Mouse (Mus musculus) cerebellum, adult 8-10 months (tissue): ENCODE measurements around the gene Prkn.

ENCODE experiments used
- DNase-seq: peaks from one replicate; pipeline ENCODE4 v3.0.0; 2022

The Prkn gene

DNA sequence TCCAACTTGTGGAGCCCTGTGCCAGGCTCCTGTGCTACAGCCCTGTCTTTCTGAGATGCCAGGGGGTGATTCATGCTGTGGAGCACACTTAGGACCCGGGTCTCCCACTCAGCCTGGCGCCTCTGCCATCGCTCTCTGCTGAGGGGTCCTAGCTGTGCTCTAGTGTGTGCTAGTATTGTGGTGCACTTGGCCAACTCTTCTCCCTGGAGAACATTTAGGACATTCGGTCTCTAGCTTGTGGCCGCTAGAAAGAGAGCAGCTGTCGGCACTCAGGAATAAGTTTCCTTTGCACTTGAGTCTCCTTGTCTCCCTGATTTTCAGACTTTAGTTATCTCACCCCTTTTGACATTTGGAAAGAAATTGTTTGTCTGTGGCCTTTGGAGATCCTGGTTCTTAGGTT, 725.5 kb downstream of the Prkn start:
- no peak for DNase-seq

DNA sequence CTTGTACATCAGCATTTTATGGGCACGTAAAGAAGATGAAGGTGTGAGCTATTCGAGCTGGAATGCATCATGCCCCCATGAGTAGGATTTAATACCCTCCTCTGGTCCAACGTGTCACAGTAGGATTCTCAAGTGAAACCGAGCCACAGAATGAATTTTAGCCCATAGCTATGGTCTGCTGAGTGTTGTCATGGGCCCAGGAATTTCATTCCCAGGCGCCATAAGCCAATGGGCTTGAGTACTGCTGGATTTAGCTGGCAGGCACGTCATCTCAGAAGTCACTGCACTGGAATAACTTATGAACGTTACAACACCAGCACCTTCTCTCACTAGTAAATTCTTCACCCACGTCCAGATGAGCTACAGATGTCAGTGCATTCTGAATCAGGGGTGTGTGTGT, 730.2 kb downstream of the Prkn start:
- no peak for DNase-seq

DNA sequence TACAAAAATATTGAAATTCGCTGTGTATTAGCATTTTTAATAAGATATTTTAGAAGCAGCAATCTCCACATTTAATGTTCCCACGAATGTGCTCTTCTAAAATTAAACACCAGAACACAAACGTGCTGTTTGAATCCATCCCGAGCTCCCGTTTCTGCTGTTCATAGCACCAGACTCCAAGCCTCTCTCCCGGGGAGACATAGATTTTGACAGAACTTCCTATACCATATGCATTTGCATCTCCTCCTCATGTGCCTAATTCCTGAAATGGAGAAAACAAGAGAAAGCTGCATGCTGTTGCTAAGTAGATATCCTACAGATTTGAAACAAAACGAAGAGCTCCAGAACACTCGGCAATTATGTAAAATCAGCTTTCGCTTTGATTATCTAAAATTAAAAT, 733.5 kb downstream of the Prkn start:
- DNase-seq, result no peak

DNA sequence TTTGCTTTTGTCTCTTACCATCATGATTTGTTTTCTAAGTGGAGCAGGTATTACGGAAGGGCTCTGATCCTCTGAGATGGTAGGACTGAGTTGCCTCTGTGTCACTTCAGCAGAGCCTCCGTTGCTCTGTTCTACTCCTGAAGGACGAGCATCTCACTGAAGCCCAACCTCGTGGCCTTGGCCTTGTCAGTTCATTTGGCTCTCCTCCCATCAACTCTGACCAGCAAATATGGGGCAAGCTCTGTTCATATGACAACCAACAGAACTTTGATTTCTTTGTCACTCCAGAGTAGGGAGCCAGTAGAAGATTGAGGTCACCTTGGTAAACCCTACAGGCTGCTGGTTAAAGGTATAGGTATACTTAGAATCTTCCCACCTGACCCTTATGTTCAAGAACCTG, 745.3 kb downstream of the Prkn start:
- no peak for DNase-seq

DNA sequence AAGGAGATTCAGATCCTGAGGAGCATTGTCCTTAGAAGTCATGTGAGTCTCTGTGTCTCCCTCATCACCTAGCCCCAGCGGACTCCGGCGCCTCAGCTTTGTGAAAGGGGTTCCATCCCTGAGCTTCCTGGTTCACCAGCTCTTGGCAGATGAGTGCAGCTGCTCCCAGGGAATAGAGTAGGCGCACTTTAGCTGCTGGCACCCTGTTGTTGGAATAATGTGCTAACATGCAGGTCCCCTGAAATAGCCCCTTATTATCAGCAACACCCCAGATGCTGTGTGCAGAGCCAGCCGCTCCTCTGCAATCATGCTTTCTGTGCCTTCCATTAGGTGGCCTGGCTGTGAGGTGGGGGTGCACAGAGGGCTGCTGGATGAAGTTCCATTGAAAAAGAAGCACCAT, 767.7 kb downstream of the Prkn start:
- DNase-seq, result no peak

DNA sequence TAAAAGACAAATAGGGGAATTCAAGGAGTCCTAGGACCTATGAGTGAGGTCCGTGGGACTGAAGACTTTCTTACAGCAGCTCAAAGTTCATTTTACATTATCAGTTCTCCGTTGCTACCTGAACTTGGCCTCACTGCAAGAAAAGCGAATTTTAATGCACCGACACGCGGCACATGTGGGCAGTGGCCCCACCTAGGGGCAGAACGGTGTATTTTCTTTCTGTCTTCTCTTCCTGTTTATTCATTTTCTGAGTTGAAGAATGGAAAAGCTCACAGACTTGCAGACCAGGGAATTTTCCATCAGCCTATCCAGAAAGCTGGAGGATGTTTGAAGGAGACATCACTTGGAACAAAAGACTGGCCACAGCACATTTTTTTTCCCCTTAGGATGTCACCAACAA, 771.3 kb downstream of the Prkn start:
- peak; percentile 74 for DNase-seq

DNA sequence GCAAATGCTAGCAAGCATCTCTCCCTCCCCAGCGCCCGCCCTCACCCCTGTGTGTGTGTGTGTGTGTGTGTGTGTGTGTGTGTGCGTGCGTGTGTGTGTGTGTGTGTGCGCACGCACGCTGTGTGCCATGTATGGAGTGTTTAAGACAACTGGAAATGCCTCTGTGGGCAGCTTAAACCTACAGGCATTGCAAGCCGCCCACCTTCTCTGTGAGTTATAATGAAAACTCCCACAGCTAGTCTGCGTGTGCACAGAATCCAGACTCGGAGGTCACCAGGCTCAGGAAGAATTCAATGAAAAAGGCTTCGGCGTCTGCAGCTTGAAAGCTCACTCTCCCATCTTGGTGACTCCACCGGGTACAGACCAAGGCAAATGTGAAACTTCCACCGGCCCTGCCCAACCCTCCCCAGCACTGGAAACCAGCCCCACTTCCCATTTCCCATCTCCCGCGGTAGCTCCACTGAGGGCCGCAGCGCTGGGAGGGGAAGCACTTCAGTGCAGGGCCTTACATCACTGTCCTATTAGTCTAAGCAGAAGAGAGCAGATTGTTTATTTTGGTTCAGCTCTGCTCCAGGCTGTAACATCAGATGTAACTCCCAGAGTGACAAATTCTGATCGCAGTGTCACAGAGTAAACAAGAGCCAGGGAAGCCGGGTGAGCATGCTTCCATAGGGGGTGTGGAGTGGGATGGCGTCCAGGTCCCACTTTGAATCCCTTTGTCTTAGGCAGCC, 772.8 kb downstream of the Prkn start:
- no peak for DNase-seq

DNA sequence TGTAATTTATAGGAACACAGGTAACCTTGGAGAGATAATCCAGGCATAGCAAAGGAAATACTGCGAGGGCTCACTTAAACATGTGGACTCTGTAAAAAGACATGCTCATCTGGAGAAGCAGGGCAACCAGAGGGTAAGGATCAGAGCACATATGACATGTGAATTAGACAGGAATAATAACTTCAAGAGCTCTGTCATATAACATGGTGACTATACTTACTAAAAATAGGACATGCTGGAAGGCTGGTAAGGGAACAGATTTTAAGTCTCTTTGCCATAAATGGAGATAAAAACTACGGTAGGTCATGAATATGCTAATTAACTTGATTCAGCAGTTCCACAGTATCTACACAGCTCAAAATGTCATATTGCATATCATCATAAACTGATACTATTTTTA, 777.4 kb downstream of the Prkn start:
- no peak for DNase-seq

DNA sequence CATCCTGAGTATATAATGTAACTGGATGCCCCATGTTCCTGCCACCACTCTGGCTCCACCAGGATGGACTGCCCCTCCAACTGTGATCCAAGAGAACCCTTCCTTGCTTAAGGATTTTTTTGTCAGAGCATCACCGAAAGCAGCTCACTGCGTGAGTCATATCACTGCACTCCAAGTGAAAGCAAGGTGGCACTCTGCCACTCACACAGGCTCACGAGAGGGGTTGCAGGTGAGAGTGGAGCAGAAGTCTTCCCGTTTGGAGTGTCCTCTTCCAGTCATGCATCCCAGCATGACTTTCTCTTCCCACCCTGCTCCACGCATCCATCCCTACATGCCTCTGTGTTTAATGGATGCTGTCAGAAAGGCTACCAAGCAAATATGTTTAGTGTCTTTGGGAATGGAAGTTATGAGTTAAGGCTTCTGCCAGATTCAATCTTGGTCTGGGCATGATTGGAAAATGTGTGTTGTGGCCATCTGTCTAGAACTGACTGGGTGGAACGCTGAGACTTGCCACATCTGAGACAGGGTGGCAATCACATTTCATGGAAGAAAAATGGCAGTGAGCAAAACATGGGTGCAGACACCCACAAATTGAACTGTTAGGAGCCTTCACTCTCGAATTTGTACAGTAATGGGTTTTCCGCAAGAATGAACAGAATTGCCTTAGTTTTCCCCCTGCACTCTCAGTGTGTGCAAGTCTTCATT, 778.9 kb downstream of the Prkn start:
- no peak for DNase-seq

DNA sequence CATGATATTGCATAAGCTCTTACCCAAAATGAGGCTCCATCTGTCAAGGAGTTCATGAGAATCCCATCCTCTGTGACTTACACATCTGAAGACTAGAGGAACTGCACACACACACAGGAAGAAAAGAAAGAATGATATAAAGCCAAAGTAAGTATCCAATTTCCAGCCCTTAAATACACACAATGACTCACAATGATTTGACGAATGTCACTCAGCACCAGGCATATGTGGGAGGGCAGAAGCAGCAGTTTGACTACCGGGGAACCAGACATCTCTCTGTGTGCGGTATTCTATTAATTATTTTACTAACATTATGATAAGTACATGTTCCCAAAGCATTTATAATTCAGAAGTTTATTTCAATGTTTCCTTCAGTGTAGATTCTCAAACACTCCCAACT, 780.6 kb downstream of the Prkn start:
- DNase-seq, result no peak

DNA sequence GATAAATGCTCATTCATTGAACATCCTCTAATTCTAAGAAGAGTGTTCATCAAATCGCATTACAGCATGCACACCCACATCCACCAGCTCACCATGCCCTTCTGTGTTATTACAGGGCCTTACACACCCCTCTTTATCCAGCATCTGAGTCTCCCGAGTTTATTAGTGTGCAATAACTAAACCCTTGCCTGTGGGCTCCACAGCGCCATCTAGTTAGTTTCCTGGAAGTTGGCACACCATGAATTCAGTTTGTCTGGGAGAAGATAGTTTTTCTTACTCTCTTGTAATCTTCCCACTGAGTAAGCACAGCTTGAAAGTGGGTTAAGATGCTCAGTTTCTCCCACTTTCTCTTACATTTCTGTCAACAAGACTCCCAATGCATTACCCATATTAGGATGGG, 781.3 kb downstream of the Prkn start:
- DNase-seq, result no peak

DNA sequence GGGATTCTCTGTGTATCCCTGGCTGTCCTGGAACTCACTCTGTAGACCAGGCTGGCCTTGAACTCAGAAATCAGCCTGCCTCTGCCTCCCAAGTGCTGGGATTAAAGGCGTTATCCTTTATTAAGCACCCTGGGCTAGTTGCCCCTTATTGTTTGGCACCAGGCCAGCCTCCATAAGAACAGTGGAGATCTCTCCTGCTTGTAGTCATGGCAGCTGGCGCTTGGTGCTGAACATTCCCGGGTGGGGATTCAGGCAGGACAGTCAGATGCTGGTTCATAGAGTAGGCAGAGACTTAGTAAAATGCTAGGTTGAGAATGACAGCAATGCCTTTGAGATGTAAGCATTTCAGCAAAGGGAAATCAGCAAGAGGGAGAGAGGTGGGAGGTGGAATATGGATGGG, 786.1 kb downstream of the Prkn start:
- DNase-seq, result no peak

DNA sequence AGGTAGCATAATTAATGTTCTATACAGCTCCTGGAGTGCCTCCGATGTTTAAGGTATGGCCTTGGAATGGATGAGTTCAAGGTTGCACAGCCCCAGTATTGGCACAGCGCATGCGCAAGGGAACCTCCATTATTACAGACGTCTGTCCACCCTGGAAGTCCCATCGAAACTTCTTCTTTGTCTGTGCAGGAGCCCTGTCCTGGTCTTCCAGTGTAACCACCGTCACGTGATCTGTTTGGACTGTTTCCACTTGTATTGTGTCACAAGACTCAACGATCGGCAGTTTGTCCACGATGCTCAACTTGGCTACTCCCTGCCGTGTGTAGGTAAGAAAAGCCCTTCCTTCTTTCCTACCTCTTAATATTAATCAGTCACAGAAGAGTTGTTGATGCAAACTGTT, 794.9 kb downstream of the Prkn start:
- no peak for DNase-seq

DNA sequence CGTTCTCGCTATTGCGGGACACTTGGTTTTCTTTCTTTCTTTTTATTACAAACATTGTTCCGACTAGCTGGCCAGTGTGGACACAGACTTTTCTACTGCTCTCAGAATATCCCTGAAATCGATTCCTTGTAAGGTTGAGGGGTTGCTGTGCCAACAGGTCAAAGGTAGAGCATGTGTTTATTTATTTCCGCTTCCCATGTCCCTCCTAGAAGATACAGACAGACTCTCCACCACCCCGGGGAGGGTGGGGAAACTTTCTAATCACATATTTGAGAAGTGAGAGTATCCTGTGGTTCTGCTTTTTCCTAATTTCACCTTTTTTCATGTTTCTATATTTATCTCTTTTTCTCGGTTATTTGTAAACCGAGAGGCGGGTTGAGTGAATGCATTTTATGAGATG, 797.5 kb downstream of the Prkn start:
- DNase-seq, result no peak

DNA sequence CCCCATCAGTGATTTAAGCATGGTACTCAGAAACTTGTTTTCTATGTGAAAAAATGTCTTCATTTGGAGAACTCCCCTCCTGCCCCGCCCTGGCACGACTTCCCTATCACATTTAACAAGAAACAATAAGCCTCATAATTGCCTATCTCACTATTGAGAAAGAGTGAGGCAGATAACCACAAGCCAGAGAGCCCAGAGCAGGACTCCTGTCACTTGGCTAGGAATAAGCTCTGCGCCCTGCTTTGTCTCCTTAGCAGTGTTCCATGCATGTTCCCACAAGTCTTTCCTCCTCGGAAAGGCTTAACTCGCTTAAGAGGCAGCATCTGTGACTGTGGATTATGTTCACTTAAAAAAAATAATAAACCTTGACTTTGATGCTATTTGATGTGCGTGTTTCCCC, 798.3 kb downstream of the Prkn start:
- no peak for DNase-seq

DNA sequence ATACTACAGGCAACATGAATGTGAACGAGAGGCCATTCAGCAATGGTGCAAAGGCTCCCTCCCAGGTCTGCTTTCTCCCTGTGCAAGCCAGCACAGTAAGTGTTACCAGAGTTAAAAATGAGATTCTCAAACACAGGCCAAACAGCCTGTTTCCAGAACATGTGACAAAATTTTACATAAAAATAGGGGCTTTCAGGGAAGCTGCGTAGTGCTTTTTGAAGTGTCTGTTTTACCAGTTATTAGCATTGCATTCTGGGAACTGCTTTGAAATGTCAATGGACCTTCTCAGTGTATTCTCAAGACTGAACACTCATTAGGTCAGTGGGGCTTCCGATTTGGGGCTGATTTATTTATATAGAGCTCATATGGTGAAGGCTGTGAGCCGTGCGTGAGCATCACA, 799.6 kb downstream of the Prkn start:
- DNase-seq, result no peak

DNA sequence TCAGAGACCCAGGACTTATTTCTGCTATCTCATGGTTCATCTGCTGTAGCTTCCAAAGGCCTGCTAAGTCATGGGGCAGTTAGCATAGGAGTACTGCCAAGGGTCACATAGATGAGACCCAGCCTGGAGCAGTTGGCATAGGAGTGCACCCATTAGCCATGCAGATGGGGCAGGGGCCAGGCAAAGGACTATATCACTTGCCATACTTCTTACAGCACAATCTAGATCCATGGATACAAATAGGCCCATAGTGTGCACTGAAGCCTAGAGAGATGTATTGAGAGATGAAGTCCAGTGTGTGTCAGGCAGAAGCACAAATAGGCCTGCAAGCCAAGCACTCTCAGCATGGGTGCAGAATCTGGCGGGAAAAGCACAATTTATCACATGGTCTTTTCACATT, 802.1 kb downstream of the Prkn start:
- DNase-seq, result no peak

DNA sequence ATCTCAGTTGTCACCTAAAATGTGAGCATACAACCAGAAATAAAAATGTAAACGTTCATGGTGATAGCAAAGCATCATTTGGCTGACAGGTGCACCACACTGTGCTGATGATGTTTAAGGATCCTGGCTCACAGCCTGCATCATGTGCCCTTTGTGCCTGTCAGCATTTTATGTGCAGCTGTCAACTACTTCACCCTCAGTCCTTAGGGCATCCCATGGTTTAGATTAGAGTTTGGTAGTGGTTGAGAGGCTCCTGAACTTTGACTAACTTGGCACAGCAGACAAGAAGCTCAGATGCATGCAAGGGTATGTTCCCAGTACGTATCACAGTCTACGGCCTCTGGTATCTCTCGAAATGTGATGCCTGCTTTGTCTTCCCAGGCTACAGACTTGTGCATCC, 803.8 kb downstream of the Prkn start:
- no peak for DNase-seq

DNA sequence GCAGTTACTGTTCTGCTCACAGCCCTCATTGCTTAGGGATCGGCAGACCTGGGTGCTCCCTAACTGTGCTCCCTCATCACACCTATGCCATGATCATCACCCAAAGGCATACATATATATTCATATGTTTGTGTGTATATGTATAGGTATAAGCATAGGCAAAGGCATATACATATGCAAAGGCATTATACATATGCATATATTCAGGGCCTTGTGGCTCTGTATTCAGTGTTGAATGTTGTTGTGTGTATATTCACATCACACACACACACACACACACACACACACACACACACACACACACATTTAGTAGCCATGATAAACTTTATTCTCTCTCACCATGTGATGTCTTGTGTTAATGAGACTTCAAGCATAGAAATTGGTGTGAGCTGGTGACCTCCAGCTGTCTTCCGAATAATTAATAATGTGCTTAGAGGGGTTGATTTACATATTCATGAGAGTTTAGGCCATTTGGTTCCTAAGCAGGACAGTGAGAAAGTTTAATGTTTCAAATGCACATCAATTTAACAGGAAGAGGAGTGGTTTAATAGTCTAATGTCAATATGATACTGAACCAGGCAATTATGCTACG, 804.8 kb downstream of the Prkn start:
- DNase-seq, result no peak

DNA sequence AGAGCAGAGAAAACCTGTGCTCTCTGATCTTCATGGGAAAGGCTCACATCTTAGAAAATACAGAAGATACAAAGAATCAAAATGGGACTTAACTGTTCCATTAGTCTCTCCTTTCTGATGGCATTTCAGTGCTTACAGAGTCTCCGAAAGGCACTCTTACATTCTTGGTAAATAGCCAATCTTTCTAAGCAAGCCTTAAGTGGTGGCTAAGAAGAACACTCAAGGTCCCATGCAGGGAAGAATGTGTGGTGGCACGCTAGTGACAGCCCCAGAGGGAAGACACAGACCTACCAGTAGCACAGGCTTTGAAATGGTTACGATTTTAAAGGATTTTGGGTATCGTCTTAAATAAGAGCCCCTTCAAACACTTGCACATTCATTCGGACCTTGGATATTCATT, 816.2 kb downstream of the Prkn start:
- DNase-seq, result no peak

DNA sequence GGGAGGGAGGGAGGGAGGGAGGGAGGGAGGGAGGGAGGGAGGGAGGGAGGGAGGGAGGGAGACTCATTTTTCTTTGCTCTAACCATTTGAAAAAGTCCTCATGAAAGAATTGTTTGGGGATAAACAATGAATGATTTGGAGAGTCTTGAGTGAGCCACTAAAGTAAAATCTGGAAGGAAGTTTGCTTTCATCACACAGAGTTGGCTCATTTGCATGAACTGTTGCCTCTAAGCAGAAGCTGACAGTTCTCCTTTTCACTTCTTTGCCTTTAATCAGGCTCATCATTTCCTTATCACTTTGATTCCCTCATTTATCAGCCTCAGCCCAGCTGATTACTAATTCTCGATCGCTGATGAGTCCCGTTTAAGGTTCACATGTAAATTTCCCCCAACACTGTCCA, 816.7 kb downstream of the Prkn start:
- no peak for DNase-seq

DNA sequence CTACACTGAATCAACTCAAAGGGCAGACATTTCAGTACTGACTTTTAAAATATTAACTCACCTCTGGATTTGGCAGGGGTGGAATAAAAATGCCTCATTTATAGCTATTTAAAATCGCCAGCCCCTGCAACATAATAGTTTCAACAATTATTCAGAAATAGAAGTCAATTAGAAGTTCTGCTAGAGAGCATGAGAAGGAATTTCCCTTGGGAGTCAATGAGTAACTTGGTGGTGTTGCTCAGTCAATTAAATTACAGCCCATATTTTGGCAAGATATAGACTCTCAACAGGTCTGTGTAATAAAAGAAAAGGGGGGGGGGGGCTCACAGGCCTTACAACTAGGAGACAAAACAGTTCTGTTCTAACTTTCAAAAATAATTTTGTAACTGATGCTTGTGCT, 821.7 kb downstream of the Prkn start:
- no peak for DNase-seq

DNA sequence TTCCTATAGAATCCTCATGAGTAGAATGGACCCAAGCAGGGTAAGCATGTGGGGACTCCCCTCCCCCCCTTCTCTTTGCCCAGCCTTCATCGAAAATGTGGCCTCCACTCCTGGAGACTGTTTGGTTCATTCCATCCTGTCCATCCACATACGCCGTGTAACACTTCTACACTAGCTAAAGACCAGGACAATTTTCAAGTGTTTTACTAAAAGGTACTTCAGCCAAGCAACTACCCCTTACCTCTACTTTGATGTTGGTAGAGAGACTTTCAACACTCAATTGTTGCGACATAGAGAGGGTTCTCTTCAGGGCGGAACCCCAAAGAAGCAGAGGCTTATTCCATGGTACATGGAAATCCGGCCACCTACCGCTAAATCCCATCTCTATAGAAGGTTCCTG, 823.3 kb downstream of the Prkn start:
- DNase-seq, result no peak

DNA sequence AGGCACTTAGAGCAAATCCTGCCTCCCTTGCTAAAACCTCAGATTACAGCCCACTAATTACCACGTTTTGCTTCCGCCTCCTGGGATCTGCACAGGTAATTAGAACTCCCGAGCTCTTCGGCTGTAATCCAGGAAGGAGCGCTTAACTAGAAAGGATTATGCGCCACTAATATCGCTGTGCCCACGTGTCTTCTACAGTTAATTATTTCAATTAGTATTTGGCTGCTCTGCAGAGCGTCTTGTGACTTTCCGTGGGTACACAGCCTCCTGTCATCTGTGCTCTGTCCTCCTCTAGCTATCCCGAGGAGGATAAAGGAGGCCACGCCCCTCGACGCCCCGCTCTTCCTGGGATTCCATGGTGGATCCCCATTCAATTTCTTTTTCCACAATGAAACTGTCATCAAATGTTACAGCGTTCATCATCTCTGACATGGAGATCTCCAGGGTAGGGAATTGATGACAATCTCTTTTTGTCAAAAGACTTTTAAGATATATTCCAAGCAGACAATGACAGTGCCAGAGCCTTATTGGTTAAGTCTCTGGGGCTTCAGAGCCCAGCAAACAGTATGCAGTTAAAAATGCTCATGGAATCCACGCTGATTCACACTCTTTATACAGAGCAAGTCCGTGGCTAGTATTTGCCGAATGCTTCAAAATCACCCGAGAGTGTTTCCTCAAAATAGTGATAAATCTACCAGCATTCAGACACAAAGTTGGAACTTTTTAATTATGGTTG, 824.6 kb downstream of the Prkn start:
- no peak for DNase-seq
